Mouse (Mus musculus) heart, embryonic 14.5 days (tissue): ENCODE measurements around the gene R3hcc1l. TPM values are rescaled to one million over a fixed set of nuclear protein-coding genes. Genes with fewer than 3 reads are reported as not detected.

Experiments used
- ATAC-seq: fragments of 200-750 bp; cut with Nextera tagmentation; 2 replicates; pipeline ENCODE4 v1.8.0; 2017; ENCODE audit warnings: low read depth, moderate TSS enrichment; ENCODE audit not compliant: insufficient number of reproducible peaks, insufficient read depth, low FRiP score
- H3K27ac ChIP-seq, 2 experiments: fragments of 200-500 bp in 1 of 2; fragments of 300-500 bp in 1 of 2; sonication (generic) in 1 of 2; replicated peaks in 1 of 2; 2 replicates each; pipeline ENCODE4 v1.5.1; 2012 to 2014; ENCODE audit warnings: low read depth in 2 of 2, low read length in 2 of 2, control low read depth in 1 of 2, mild to moderate bottlenecking in 1 of 2, mixed read lengths in 1 of 2; ENCODE audit not compliant: control insufficient read depth in 1 of 2, insufficient read depth in 1 of 2
- H3K27me3 ChIP-seq: fragments of 300-500 bp; sonication (generic); 2 replicates; pipeline ENCODE4 v1.6.1; 2014; ENCODE audit warnings: mild to moderate bottlenecking, low read length, control low read depth; ENCODE audit not compliant: control insufficient read depth, insufficient read depth
- H3K36me3 ChIP-seq: fragments of 300-500 bp; sonication (generic); 2 replicates; pipeline ENCODE4 v1.6.1; 2014; ENCODE audit warnings: mild to moderate bottlenecking, control low read depth, low read length, mixed read lengths; ENCODE audit not compliant: control insufficient read depth, insufficient read depth
- H3K4me1 ChIP-seq, 2 experiments: fragments of 200-500 bp in 1 of 2; fragments of 300-500 bp in 1 of 2; sonication (generic) in 1 of 2; 2 replicates each; pipeline ENCODE4 v1.6.1; 2012 to 2014; ENCODE audit warnings: low read length in 2 of 2, control low read depth in 1 of 2, mixed read lengths in 1 of 2; ENCODE audit not compliant: control insufficient read depth in 2 of 2, insufficient read depth in 2 of 2
- H3K4me2 ChIP-seq: fragments of 300-500 bp; sonication (generic); 2 replicates; pipeline ENCODE4 v1.6.1; 2014; ENCODE audit warnings: mild to moderate bottlenecking, low read length
- H3K4me3 ChIP-seq, 2 experiments: fragments of 200-500 bp in 1 of 2; fragments of 300-500 bp in 1 of 2; sonication (generic) in 1 of 2; 2 replicates each; pipeline ENCODE4 v1.5.1; 2012 to 2014; ENCODE audit warnings: low read length in 2 of 2, mild to moderate bottlenecking in 2 of 2, control low read depth in 1 of 2, low read depth in 1 of 2, moderate library complexity in 1 of 2; ENCODE audit not compliant: control insufficient read depth in 1 of 2, insufficient read depth in 1 of 2
- H3K9ac ChIP-seq: fragments of 300-500 bp; sonication (generic); 2 replicates; pipeline ENCODE4 v1.6.1; 2014; ENCODE audit warnings: mild to moderate bottlenecking, low read length
- H3K9me3 ChIP-seq: fragments of 300-500 bp; sonication (generic); 2 replicates; pipeline ENCODE4 v1.6.1; 2016; ENCODE audit warnings: low read length, control low read depth; ENCODE audit not compliant: control insufficient read depth
- WGBS: fragments of 180-500 bp; shearing (Covaris S2); extraction: QIAGEN DNeasy Blood & Tissue Kit; methylation state at CpG from one replicate; pipeline ENCODE4 v1.1.7; 2014; 5-methylcytosine and 5-hydroxymethylcytosine counted together
- polyA plus RNA-seq: library from polyadenylated mRNA; unstranded; fragments of >200 nt; fragmentation: Nextera tagmentation; extraction: Ambion mirVana; gene quantifications from 2 replicates; pipeline ENCODE4 v1.2.1, GENCODE M21; 2014

Gene R3hcc1l
- polyA plus RNA-seq, 1 experiment from 2014 or later, result 15.0 TPM

GRCm38 (mm10) chr19:42519760-42520159 is 1.2 kb downstream of the R3hcc1l start:
- Histone ChIP-seq H3K4me1 (peaks cover 2 to 12% of the 10 kb centered on the region in 2 experiments), H3K9ac (peak overlapping the region; percentile 85), H3K4me2 (peak overlapping the region; percentile 86), H3K9me3 (no peaks in the 10 kb centered on the region), H3K27ac (no peak overlapping the region), H3K27me3 (peaks cover 6% of the 10 kb centered on the region; the same call in 1 of the 2 replicates), H3K36me3 (no peaks in the 10 kb centered on the region), H3K4me3 (peak overlapping the region in 1 of 2 experiments; percentile 68; a peak in 2 of 4 replicates)
- no peak for ATAC-seq
- 33% methylated on average over 9 of the region's 9 CpGs for WGBS

- Histone ChIP-seq H3K36me3 (no peaks in the 10 kb centered on the region), H3K4me2 (no peak overlapping the region), H3K9ac (no peak overlapping the region), H3K27me3 (no peaks in the 10 kb centered on the region), H3K27ac (no peak overlapping the region), H3K4me1 (peaks cover under 1 to 7% of the 10 kb centered on the region in 2 experiments; a peak in 3 of 4 replicates), H3K9me3 (no peaks in the 10 kb centered on the region), H3K4me3 (no peak overlapping the region)
- ATAC-seq, result no peak
- 90% methylated on average over 2 of the region's 2 CpGs for WGBS
These were observed 6.1 kb downstream of the R3hcc1l start for GRCm38 (mm10) chr19:42524703-42525102.

GRCm38 (mm10) chr19:42529992-42530437 is 11.5 kb downstream of the R3hcc1l start:
- Histone ChIP-seq H3K9me3 (no peaks in the 10 kb centered on the region), H3K4me2 (no peak overlapping the region), H3K27me3 (no peaks in the 10 kb centered on the region), H3K9ac (no peak overlapping the region), H3K4me3 (no peak overlapping the region), H3K36me3 (no peaks in the 10 kb centered on the region), H3K4me1 (peaks cover 0 to 3% of the 10 kb centered on the region in 2 experiments; a peak in 2 of 4 replicates), H3K27ac (no peak overlapping the region)
- 45% methylated on average over 9 of the region's 9 CpGs for WGBS
- no peak for ATAC-seq

GRCm38 (mm10) chr19:42534427-42534826 is 15.9 kb downstream of the R3hcc1l start:
- WGBS, result 89% methylated on average over 3 of the region's 3 CpGs
- Histone ChIP-seq H3K4me2 (no peak overlapping the region), H3K27me3 (no peaks in the 10 kb centered on the region)

GRCm38 (mm10) chr19:42537600-42537999 is 19.0 kb downstream of the R3hcc1l start:
- H3K36me3 ChIP-seq, result no peaks in the 10 kb centered on the region
- ATAC-seq, result no peak
- 82% methylated on average over 1 of the region's 1 CpGs for WGBS
- no peak overlapping the region for H3K9ac ChIP-seq
- no peak overlapping the region for H3K27ac ChIP-seq
- peaks cover 2 to 11% of the 10 kb centered on the region in 2 experiments; a peak in 3 of 4 replicates for H3K4me1 ChIP-seq
- H3K4me2 ChIP-seq, result no peak overlapping the region
- H3K4me3 ChIP-seq, result no peak overlapping the region
- H3K9me3 ChIP-seq, result no peaks in the 10 kb centered on the region
- H3K27me3 ChIP-seq, result no peaks in the 10 kb centered on the region

More at GRCm38 (mm10) chr19:42534427-42534826, 15.9 kb downstream of the R3hcc1l start:
- Histone ChIP-seq H3K4me3 (no peak overlapping the region), H3K9me3 (no peaks in the 10 kb centered on the region), H3K4me1 (peaks cover 0 to 6% of the 10 kb centered on the region in 2 experiments; a peak in 2 of 4 replicates), H3K9ac (no peak overlapping the region), H3K36me3 (no peaks in the 10 kb centered on the region), H3K27ac (no peak overlapping the region)
- ATAC-seq, result no peak

GRCm38 (mm10) chr19:42538911-42539310 is 20.4 kb downstream of the R3hcc1l start:
- no peak overlapping the region for H3K4me3 ChIP-seq
- 68% methylated on average over 2 of the region's 2 CpGs for WGBS
- H3K27ac ChIP-seq, result no peak overlapping the region
- no peak overlapping the region for H3K9ac ChIP-seq
- H3K36me3 ChIP-seq, result no peaks in the 10 kb centered on the region
- no peak overlapping the region for H3K4me2 ChIP-seq
- ATAC-seq, result no peak
- no peaks in the 10 kb centered on the region for H3K27me3 ChIP-seq
- peaks cover 2 to 8% of the 10 kb centered on the region in 2 experiments; a peak in 3 of 4 replicates for H3K4me1 ChIP-seq
- H3K9me3 ChIP-seq, result no peaks in the 10 kb centered on the region

GRCm38 (mm10) chr19:42539414-42540189 is 21.0 kb downstream of the R3hcc1l start:
- Histone ChIP-seq H3K27ac (0 out of 4 replicates have a peak overlapping the region, but pooled peaks of 1 of the 2 experiments have one; percentile 19), H3K9me3 (no peaks in the 10 kb centered on the region), H3K4me3 (no peak overlapping the region), H3K9ac (no peak overlapping the region), H3K4me1 (peaks cover 2 to 8% of the 10 kb centered on the region in 2 experiments; a peak in 3 of 4 replicates), H3K4me2 (no peak overlapping the region), H3K36me3 (no peaks in the 10 kb centered on the region), H3K27me3 (no peaks in the 10 kb centered on the region)
- no peak for ATAC-seq
- 70% methylated on average over 7 of the region's 7 CpGs for WGBS
